Mouse (Mus musculus): ENCODE results near the gene Chrna5.

DNA sequence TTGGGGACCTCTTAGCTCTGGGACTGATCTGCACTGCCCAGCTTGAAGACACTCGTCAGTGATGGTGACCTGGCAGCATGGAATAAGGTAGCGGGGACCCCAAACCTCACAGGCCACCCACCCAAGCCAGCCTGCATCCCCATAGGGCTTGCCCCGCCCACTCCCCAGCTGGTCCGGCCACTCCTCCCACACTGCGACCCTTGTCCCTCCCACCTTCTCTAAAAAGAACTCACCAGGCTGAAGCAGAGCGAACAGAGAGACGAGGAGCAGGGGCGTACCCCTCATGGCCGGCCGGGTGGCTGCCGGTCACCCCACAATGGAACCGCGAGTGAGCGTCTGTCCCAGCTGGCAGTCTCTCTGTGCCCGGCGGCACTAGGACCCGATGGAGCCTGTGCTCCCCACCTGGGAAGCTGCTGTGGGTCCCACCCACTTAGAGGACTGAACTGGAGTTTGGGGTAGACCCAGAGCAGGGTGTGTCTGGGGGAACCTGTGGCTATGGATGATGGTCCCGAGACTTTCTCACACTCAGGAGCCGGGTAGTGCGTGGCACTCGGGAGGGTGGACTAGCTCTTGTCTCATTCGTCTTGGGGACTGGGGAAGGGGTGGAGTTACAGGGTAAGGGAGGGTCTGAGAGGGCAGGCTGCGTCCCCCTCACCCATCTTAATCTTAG is 67.7 kb downstream of the Chrna5 start, which contains the start of gene Chrnb4:
- TF ChIP-seq ZC3H11A (IDR thresholded peaks at IDR 0.05; ENCODE audit: low read depth, low read length) (no peak), EP300 (IDR thresholded peaks at IDR 0.05; ENCODE audit: low read depth in 1 of 2, low read length in 2 of 2) (no peak), KAT2A (conservative IDR thresholded peaks at IDR 0.05; ENCODE audit: low read depth, low read length) (no peak)
